Mouse (Mus musculus) hindbrain, embryonic 14.5 days (tissue): ENCODE data around the gene Agtpbp1. TPM values are rescaled to one million over a fixed set of nuclear protein-coding genes. Genes with fewer than 3 reads are reported as not detected.
A peak's percentile ranks its signal among the peaks of the same experiment; 100 is the strongest.

ENCODE experiments used
- ATAC-seq: fragments of 200-750 bp; cut with Nextera tagmentation; 2 replicates; pipeline ENCODE4 v1.8.0; 2017; ENCODE audit warnings: moderate number of reproducible peaks, mild to moderate bottlenecking, moderate TSS enrichment, moderate library complexity; ENCODE audit not compliant: low FRiP score
- DNase-seq: peaks from one replicate; pipeline ENCODE4 v3.0.0-alpha.2; 2015; ENCODE audit warnings: low spot score
- H3K27ac ChIP-seq: fragments of 300-500 bp; sonication (generic); 2 replicates; pipeline ENCODE4 v1.5.1; 2014; ENCODE audit warnings: mild to moderate bottlenecking, moderate library complexity
- H3K27me3 ChIP-seq: fragments of 300-500 bp; sonication (generic); 2 replicates; pipeline ENCODE4 v1.6.1; 2014; ENCODE audit warnings: mild to moderate bottlenecking, low read length, mixed read lengths; ENCODE audit not compliant: control insufficient read depth, insufficient read depth
- H3K36me3 ChIP-seq: fragments of 300-500 bp; sonication (generic); replicated peaks from 2 replicates; pipeline ENCODE4 v1.6.1; 2014; ENCODE audit not compliant: control insufficient read depth, insufficient read depth
- H3K4me1 ChIP-seq: fragments of 300-500 bp; sonication (generic); replicated peaks from 2 replicates; pipeline ENCODE4 v1.6.1; 2014; ENCODE audit warnings: antibody characterized with exemption, low read length, mixed read lengths; ENCODE audit not compliant: control insufficient read depth, insufficient read depth
- H3K4me2 ChIP-seq: fragments of 300-500 bp; sonication (generic); replicated peaks from 2 replicates; pipeline ENCODE4 v1.6.1; 2014; ENCODE audit warnings: mild to moderate bottlenecking, moderate library complexity
- H3K4me3 ChIP-seq: fragments of 300-500 bp; sonication (generic); replicated peaks from 2 replicates; pipeline ENCODE4 v1.5.1; 2014; ENCODE audit warnings: mild to moderate bottlenecking, low read length
- H3K9ac ChIP-seq: fragments of 300-500 bp; sonication (generic); 2 replicates; pipeline ENCODE4 v1.6.1; 2014
- H3K9me3 ChIP-seq: fragments of 300-500 bp; sonication (generic); 2 replicates; pipeline ENCODE4 v1.6.1; 2016; ENCODE audit warnings: low read length; ENCODE audit not compliant: control insufficient read depth
- WGBS: fragments of 180-500 bp; shearing (Covaris S2); extraction: QIAGEN DNeasy Blood & Tissue Kit; methylation state at CpG from one replicate; pipeline ENCODE4 v1.1.7; 2014; 5-methylcytosine and 5-hydroxymethylcytosine counted together
- polyA plus RNA-seq: library from polyadenylated mRNA; unstranded; fragments of >200 nt; fragmentation: Nextera tagmentation; extraction: Ambion mirVana; gene quantifications from 2 replicates; pipeline ENCODE4 v1.2.1, GENCODE M21; 2014

The Agtpbp1 gene
- polyA plus RNA-seq, 1 experiment from 2014 or later, result 100 TPM

DNA sequence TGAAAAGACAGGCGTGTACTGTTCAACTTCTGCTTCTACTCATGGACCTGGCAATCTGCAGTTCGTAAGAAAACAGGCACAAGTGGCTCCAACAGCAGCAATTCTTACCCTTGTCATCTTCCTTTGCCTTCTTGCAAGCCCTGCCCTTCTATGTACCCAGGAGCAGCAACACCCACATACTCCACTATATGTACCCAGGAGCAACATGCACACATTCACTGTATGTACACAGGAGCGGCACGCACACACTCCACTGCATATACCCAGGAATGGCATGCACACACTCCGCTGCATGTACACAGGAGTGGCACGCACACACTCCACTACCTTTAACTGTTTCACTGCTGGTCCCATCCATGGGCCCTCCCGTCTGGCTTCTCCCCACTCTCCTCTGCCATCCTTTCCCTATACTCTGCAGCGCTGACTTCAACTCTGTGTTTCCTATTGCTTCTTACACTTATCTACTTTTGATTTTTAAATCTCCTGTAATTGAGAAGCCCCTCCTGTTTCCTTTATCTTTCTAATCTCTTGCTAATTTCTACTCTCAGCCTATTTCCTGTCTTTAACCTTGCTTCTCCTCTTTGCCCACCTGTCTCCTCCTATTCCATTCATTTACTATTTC, 116.7 kb downstream of the Agtpbp1 start:
- ATAC-seq (no peak), DNase-seq (no peak)
- WGBS, result 89% methylated on average over 8 of the region's 8 CpGs
- Histone ChIP-seq H3K9me3 (no peaks in the 10 kb centered on the region), H3K27me3 (no peaks in the 10 kb centered on the region), H3K4me1 (no peaks in the 10 kb centered on the region), H3K36me3 (peaks cover 7% of the 10 kb centered on the region), H3K4me3 (no peak overlapping the region), H3K4me2 (no peak overlapping the region), H3K27ac (no peak overlapping the region), H3K9ac (no peak overlapping the region)

DNA sequence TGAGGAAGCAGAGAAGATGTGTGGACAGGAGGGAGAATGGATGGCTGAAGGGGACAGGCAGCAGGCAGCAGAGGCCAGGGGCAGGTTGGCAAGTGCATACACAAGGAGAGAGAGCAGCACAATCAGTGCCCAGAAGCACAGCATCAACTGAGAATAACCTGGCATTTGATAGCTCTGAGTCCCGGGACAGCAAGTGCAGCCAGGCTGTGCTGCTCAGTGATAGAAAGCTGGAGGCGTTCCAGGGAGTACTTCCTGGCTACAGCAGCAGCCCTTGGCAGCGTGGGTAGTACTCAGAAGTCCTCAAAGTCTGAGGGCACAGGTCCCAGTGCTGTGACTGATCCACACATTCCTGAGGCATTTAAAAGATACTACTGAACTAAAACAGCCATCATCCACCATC, 117.4 kb downstream of the Agtpbp1 start:
- no peak overlapping the region for H3K9ac ChIP-seq
- no peak overlapping the region for H3K27ac ChIP-seq
- DNase-seq (peak; percentile 64), ATAC-seq (peak; percentile 34; the same call in 1 of the 2 replicates)
- no peaks in the 10 kb centered on the region for H3K9me3 ChIP-seq
- H3K27me3 ChIP-seq, result no peaks in the 10 kb centered on the region
- H3K4me2 ChIP-seq, result no peak overlapping the region
- no peak overlapping the region for H3K4me3 ChIP-seq
- H3K36me3 ChIP-seq, result peaks cover 7% of the 10 kb centered on the region
- no peaks in the 10 kb centered on the region for H3K4me1 ChIP-seq
- WGBS, result 59% methylated on average over 3 of the region's 3 CpGs

DNA sequence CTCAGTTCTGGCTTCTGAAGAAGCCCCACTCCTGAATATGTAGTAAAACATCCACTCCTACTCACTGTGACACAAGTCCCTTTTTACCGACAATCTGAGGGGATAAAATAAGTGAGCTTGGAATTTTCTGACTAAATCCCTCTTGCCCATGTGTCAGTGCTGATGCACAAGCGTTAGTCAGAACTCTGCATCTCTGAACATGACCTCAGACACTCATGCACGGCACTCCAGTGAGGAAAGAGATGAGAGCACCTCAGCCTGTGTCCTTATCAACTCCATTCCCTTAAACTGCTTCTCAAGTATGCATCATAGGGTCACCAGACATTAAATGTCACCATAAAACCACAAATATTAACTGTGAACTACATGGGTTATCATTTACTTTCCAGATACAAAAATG, 124.1 kb downstream of the Agtpbp1 start:
- no peak for DNase-seq

DNA sequence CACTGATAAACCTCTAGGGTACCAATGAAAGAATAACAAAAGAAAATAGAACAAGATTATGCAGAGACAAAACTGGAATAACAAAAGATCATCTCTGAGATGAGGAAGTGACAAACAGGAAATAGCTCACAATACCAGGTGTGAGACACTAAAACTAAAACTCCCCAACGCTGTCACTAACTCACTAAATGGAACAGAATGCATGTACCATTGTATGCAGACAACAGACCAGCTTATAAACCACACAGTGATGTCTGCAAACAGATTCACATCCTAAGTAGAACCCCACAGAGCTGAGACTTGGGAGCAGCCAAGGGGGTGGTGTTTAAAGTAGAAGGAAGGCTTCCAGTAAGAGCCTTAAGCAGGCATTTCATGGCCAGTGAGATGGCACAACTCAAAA, 128.8 kb downstream of the Agtpbp1 start:
- Histone ChIP-seq H3K27me3 (no peaks in the 10 kb centered on the region), H3K4me2 (no peak overlapping the region), H3K4me1 (no peaks in the 10 kb centered on the region), H3K4me3 (no peak overlapping the region), H3K9me3 (no peaks in the 10 kb centered on the region), H3K9ac (no peak overlapping the region), H3K27ac (no peak overlapping the region; the same call in 1 of the 2 replicates), H3K36me3 (peaks cover 34% of the 10 kb centered on the region)
- DNase-seq (no peak), ATAC-seq (no peak)
- WGBS, result 77% methylated on average over 1 of the region's 1 CpGs

More for the DNA sequence above, 124.1 kb downstream of the Agtpbp1 start:
- WGBS, result 87% methylated on average over 3 of the region's 3 CpGs
- Histone ChIP-seq H3K4me1 (no peaks in the 10 kb centered on the region), H3K9me3 (no peaks in the 10 kb centered on the region), H3K4me3 (no peak overlapping the region), H3K36me3 (peaks cover 36% of the 10 kb centered on the region), H3K27me3 (no peaks in the 10 kb centered on the region), H3K27ac (no peak overlapping the region), H3K9ac (no peak overlapping the region), H3K4me2 (no peak overlapping the region)
- no peak for ATAC-seq

DNA sequence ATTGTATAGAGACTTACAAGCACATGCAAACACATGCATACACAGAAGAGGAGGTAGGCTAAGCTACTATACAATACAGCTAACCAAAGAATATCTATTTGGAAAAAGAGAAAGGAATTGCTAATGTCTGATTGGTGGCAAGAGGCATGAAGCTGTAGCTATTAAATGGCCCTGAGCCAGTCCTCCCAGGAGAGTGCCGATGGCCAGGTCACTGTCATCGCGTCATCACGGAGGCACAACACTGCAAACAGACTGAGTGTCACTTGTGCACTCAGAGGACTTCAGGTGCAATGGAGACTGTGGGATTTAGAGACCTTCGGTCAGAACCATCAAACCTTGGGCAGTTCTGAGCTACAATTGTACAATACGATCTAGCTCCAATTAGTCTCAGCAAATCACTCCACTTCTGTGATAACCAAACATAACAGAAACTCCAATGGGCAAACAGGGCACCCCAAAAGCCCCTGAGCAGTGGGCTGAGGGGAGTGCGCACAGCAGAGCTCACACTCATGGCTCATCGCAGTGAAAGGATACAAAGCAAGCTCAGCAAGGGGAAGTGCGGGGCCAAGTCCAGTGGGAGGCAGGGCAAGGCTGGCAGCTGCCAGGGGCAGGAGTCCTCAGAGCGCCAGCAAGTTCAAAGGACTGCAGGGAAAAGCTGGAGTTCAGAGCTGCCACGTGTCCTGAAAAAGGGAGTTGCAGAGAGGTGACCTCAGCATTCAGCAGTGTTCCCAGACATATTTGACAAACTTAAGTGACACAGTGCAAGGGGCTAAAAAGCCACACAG, 130.8 kb downstream of the Agtpbp1 start:
- Histone ChIP-seq H3K9ac (no peak overlapping the region), H3K4me1 (no peaks in the 10 kb centered on the region), H3K27me3 (no peaks in the 10 kb centered on the region), H3K9me3 (no peaks in the 10 kb centered on the region), H3K4me2 (no peak overlapping the region), H3K36me3 (peaks cover 26% of the 10 kb centered on the region), H3K27ac (no peak overlapping the region), H3K4me3 (no peak overlapping the region)
- 78% methylated on average over 11 of the region's 11 CpGs for WGBS
- no peak for DNase-seq
- no peak for ATAC-seq

DNA sequence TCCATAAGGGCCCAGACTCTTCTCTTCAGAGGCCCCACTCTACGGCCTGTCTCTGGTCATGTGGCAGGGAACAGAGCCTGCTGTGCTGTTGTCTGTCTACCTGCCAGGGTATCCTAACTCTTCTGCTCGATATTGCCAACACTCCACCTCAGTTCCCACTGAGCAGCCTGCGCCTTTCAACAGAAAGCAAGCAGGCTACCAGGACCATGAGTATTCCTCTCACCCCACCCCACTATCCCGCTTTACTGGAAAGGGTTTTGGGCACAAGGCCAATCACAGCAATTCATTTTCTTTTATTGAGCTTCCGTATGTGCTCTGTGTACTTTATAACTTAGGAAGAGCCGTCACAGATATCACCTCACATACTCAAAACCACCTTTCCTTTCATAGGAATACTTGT, 131.4 kb downstream of the Agtpbp1 start:
- Histone ChIP-seq H3K27me3 (no peaks in the 10 kb centered on the region), H3K36me3 (peaks cover 21% of the 10 kb centered on the region), H3K27ac (no peak overlapping the region), H3K9ac (no peak overlapping the region), H3K4me1 (no peaks in the 10 kb centered on the region), H3K9me3 (no peaks in the 10 kb centered on the region), H3K4me3 (no peak overlapping the region), H3K4me2 (no peak overlapping the region)
- 68% methylated on average over 6 of the region's 6 CpGs for WGBS
- DNase-seq (no peak), ATAC-seq (no peak)

DNA sequence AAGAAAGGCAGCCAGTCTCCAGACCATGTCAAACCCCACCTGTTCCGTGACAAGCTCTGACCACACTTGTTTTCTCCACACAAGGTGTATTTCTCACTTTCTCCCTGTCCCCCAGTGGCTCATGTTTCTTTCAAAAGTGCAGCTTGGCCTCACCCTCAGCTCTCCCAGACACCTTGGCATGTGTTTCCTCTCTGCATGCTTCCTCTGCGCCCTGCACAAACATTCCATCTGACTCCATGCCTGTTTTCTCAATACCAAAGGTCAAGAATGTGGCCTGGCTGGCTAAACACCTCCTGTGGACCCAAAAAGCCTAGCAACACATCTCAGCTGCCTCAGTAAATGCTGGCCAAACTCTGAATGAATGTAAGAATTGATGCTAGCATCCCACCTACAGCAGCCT, 132.0 kb downstream of the Agtpbp1 start:
- Histone ChIP-seq H3K9me3 (no peaks in the 10 kb centered on the region), H3K9ac (no peak overlapping the region), H3K4me2 (no peak overlapping the region), H3K27ac (no peak overlapping the region), H3K4me3 (no peak overlapping the region), H3K27me3 (no peaks in the 10 kb centered on the region), H3K4me1 (no peaks in the 10 kb centered on the region), H3K36me3 (peaks cover 21% of the 10 kb centered on the region)
- ATAC-seq (no peak), DNase-seq (no peak)
- WGBS, result 59% methylated on average over 2 of the region's 2 CpGs

DNA sequence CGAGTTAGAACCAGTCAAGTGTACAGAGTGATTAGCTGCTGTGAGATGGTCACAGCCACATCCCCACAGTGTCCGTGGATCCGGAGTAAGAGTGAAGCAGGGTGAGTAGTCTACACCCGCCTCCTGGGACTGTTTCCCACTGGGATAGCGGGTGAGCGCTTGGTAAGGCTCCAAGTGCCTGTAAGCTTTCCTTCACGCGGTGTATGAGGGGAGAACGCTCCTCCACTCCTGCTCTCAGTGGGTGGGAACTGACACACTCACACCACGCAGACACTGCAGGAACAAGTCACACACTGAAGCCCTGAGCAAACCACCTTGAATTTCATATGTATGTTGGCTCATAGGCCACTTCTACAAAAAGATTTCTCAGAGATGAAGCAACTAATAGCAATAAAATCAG, 134.2 kb downstream of the Agtpbp1 start:
- H3K4me1 ChIP-seq, result no peaks in the 10 kb centered on the region
- no peak overlapping the region for H3K4me3 ChIP-seq
- no peak overlapping the region for H3K4me2 ChIP-seq
- H3K36me3 ChIP-seq, result peaks cover 21% of the 10 kb centered on the region
- H3K27me3 ChIP-seq, result no peaks in the 10 kb centered on the region
- no peak overlapping the region for H3K9ac ChIP-seq
- H3K27ac ChIP-seq, result no peak overlapping the region
- no peaks in the 10 kb centered on the region for H3K9me3 ChIP-seq
- WGBS, result 85% methylated on average over 10 of the region's 10 CpGs
- ATAC-seq (no peak), DNase-seq (no peak)

DNA sequence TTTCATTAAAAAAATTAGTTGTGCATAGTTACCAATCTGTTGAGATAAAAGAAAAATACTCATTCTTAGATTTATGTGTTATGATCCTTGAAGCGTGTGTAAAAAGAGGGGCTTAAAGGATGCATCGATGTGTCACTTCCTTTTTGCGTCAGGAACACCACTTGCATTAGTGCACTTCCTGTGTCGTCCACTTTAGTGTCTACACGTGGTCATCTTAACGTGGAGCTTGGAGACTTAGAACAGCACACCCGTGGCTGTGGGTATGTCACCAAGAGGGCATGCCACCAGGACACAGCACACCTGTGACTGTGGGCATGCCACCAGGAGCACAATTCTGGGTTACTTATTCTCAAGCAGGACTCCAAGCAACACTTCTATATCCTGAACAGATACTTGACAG, 137.9 kb downstream of the Agtpbp1 start:
- Histone ChIP-seq H3K9me3 (no peaks in the 10 kb centered on the region), H3K4me3 (no peak overlapping the region), H3K9ac (no peak overlapping the region), H3K27me3 (no peaks in the 10 kb centered on the region), H3K36me3 (peaks cover 12% of the 10 kb centered on the region; the same call in 1 of the 2 replicates), H3K4me1 (no peaks in the 10 kb centered on the region), H3K27ac (no peak overlapping the region), H3K4me2 (no peak overlapping the region)
- 89% methylated on average over 7 of the region's 7 CpGs for WGBS
- DNase-seq (no peak), ATAC-seq (no peak)
